Mouse (Mus musculus) E14TG2a.4 (cell line): Measurements from ENCODE around the gene Fgfbp1.

Source experiments
- H3K27me3 ChIP-seq: 2 replicates; pipeline ENCODE4 v1.6.1; 2014; ENCODE audit warnings: low read length, control low read depth; ENCODE audit not compliant: insufficient read depth
- H3K36me3 ChIP-seq: 2 replicates; pipeline ENCODE4 v1.6.1; 2014; ENCODE audit warnings: low read length, control low read depth; ENCODE audit not compliant: insufficient read depth
- H3K4me1 ChIP-seq: replicated peaks from 2 replicates; pipeline ENCODE4 v1.6.1; 2014; ENCODE audit warnings: low read depth, low read length, control low read depth
- H3K4me3 ChIP-seq: replicated peaks from 2 replicates; pipeline ENCODE4 v1.5.1; 2014; ENCODE audit warnings: mild to moderate bottlenecking, low read length
- H3K9me3 ChIP-seq: 2 replicates; pipeline ENCODE4 v1.6.1; 2014; ENCODE audit warnings: low read length, control low read depth
- CTCF ChIP-seq: conservative IDR thresholded peaks from 2 replicates; pipeline ENCODE4 v1.5.1; 2014; ENCODE audit warnings: low read length
- NANOG ChIP-seq: IDR thresholded peaks from 2 replicates; pipeline ENCODE4 v1.6.1; 2014; ENCODE audit warnings: borderline replicate concordance, low read length, mixed read lengths
- POU5F1 ChIP-seq: IDR thresholded peaks from 2 replicates; pipeline ENCODE4 v1.6.1; 2014; ENCODE audit warnings: low read length, borderline replicate concordance

The Fgfbp1 gene

DNA sequence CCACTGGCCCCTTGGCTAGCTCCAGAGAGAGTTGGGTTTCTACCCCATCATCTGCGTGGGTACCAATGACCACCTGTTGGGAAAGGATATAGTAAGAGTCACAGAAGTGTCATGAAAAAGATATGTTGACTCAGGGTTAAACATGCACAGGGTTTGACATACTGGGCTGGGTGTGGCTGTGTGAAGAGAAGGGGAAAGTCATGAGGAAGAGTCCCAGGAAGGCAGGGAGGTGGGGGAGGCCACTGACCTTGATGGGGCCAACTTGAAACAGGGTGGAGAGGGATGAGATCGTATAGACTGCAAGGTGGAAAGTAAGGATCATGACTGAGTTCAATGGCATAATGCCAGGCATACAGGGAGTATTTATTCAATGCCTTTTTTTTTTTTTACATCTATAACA, 1.2 kb downstream of the Fgfbp1 start:
- Histone ChIP-seq H3K27me3 (0 out of 2 replicates have a peak, but pooled peaks cover 3% of the 10 kb centered on the region), H3K9me3 (0 out of 2 replicates have a peak, but pooled peaks cover 5% of the 10 kb centered on the region), H3K4me3 (peak overlapping the region; percentile 64; the same call in 1 of the 2 replicates), H3K36me3 (peaks cover 17% of the 10 kb centered on the region), H3K4me1 (peaks cover 57% of the 10 kb centered on the region)
- TF ChIP-seq CTCF (no peak), POU5F1 (no peak), NANOG (no peak)

DNA sequence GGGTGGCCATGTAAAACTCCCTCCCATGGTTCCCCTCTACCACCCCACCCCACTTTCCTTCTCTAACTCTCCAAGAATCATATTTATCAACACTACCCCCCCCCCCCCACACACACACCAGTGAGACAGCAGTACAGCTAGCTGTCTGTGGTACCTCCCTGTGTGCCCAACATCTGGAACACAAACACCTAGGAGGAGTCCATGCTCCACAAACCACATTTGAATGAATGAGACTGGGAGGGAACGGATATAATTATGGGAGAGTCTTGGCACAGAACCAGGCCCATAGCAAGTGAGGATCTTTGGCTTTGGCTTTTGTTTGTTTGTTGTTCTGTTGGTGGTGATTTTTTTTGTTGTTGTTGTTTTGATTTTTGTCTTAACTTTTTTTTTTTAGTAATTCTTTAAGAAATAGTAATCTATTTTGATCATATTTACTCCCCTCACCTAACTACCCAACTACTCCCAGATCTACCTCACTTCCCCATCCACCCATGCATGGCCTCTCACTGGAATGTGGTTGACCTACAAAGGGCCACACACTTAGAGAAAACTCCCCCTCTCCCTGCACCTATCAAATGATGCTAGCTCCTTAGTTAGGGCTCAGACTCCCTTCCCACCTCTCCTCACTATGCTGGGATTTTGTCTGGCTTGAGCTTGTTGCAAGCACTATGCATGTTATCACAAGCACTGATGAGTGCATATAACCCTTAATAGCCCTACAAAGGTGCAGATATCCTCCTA, 4.6 kb downstream of the Fgfbp1 start:
- Histone ChIP-seq H3K4me3 (no peak overlapping the region), H3K4me1 (peaks cover 30% of the 10 kb centered on the region), H3K27me3 (peaks cover 21% of the 10 kb centered on the region), H3K9me3 (peaks cover 9% of the 10 kb centered on the region; the same call in 1 of the 2 replicates), H3K36me3 (peaks cover 17% of the 10 kb centered on the region)
- TF ChIP-seq NANOG (no peak), POU5F1 (no peak)

DNA sequence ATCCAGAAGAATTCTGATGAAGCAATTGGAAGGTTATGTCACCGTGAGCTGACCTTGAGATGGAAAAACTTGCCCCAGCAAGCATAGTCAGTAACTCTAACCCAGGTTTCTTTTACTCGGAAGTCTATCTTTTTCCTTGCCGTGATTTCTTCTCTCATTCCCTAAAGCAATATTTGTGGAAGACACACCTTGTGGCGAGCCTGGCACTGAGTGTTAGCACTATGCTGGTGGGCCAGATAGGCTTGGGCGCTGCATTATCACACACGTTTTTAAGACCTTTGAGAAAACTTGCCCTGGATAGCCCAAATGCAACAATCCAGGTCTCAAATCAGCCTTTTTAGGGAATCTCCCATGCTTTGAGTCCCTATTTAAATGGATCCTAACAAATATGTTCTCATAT, 7.4 kb downstream of the Fgfbp1 start:
- no peak for TF ChIP-seq POU5F1
- TF ChIP-seq CTCF: no peak
- TF ChIP-seq NANOG: no peak
- H3K9me3 ChIP-seq: peaks cover 34% of the 10 kb centered on the region

DNA sequence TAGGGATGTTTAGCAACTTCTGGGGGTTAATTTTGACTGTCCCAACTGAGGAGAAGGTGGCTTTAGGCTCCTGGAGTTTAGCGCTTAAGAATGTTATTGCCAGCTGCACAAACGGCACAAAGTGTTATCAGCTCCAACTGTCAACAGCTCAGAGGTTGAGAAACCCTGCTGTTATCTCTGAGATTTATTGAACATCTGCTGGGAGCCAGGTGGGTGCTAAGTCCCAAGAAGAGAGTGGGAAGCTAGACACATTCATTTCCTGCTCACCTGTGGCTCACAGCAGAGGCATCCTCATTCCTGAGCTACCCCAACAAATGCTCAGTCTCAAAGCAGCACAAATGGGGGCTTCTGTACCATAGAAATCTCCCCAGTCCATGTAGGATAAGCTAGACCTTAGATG, 10.4 kb downstream of the Fgfbp1 start:
- Histone ChIP-seq H3K27me3 (peaks cover 57% of the 10 kb centered on the region), H3K4me1 (peaks cover 7% of the 10 kb centered on the region), H3K9me3 (peaks cover 34% of the 10 kb centered on the region), H3K36me3 (no peaks in the 10 kb centered on the region), H3K4me3 (no peak overlapping the region)
- TF ChIP-seq POU5F1: no peak
- no peak for TF ChIP-seq CTCF
- TF ChIP-seq NANOG: no peak

More for the DNA sequence above, 7.4 kb downstream of the Fgfbp1 start:
- Histone ChIP-seq H3K4me3 (no peak overlapping the region), H3K36me3 (peaks cover 8% of the 10 kb centered on the region), H3K27me3 (peaks cover 45% of the 10 kb centered on the region), H3K4me1 (peaks cover 3% of the 10 kb centered on the region)

DNA sequence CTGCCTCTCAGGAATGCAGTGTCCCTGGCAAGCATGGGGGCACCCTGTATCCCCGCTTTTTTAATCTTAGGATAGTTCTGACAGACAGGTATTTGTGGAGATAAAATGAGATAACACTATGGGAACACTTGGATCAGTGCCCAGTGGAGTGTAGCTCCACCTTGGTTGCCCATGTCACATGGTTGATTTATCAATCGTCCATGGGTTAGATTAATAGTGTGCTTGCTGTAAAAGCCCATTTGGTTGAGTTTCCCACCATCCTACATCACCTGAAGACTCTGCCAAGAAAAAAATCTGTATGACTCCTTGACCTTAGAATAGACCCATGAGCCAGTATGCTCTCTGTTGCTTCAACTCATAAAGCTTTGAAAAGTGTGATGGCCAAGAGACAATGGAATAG, 11.0 kb downstream of the Fgfbp1 start:
- Histone ChIP-seq H3K27me3 (peaks cover 59% of the 10 kb centered on the region), H3K4me1 (peaks cover 7% of the 10 kb centered on the region), H3K9me3 (peaks cover 31% of the 10 kb centered on the region), H3K4me3 (no peak overlapping the region), H3K36me3 (no peaks in the 10 kb centered on the region)
- no peak for TF ChIP-seq NANOG

DNA sequence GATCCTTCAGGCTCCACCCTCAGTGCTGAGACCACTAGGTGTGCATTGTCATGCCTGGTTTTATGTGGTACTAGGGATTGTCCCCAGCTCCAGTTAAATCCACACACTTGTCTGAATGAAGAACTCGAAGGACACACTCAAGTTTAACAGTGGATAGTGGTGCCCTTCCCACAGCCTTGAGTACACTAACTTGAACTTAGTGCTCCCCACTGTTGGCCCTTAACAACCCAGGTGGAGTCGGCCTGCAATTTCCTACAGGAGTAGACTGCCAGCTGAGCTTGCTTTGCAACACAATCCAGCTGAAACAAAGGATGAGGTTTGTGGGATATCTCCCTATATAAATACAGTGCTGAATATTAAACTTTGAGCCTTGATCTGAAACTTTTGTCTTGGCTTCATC, 12.9 kb downstream of the Fgfbp1 start:
- H3K4me3 ChIP-seq: no peak overlapping the region
- peaks cover 7% of the 10 kb centered on the region for H3K4me1 ChIP-seq
- peaks cover 45% of the 10 kb centered on the region for H3K9me3 ChIP-seq
- H3K27me3 ChIP-seq: peaks cover 64% of the 10 kb centered on the region
- H3K36me3 ChIP-seq: no peaks in the 10 kb centered on the region
- TF ChIP-seq CTCF (no peak), POU5F1 (no peak), NANOG (peak; percentile 60)

DNA sequence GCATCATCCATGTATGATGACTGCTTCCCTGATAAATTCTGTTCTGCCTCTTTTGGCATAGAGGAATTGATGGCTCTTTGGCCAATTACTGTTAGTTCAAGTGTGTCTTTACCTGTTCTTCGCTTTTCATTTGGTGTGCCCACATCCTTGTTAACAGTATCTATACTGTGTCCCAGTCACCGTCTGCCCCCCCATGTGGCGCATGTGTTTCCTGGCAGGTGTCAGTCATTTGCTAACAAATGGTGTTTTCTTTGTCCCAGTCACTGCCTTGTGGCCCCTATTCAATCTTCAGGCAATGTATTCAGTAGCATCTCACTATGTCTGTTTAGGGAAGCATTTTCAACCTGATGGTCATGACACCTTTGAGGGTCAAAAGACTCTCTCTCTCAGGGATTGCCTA, 20.5 kb downstream of the Fgfbp1 start:
- Histone ChIP-seq H3K4me1 (no peaks in the 10 kb centered on the region), H3K9me3 (peaks cover 51% of the 10 kb centered on the region), H3K27me3 (0 out of 2 replicates have a peak, but pooled peaks cover 10% of the 10 kb centered on the region), H3K4me3 (no peak overlapping the region), H3K36me3 (no peaks in the 10 kb centered on the region)
- no peak for TF ChIP-seq POU5F1
- no peak for TF ChIP-seq CTCF
- TF ChIP-seq NANOG: no peak

DNA sequence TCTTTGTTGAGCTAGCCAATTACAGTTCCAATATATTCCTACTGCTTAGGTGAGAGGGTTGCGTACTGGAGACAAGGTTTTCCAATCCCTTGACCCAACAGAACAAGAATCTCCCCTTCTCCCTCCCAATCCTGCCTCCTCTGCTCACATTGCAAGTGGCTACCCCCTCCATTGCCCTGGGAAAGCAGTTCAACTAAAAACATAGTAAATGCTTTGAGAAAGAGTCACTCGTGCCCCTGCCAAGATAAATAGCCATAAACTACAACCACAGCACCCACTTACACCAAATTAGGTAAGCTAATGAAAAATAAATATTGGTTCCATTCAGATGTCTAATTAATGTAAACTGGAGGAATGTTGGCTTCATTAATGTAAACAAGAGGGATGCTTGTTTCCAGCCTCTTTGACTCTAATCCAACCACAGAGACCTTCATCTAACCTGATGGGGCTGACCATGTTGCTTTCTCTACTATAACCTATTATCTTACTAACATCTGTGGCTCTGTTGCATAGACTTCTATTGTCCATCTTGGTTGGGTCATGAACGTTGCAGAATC, 21.6 kb downstream of the Fgfbp1 start:
- Histone ChIP-seq H3K27me3 (0 out of 2 replicates have a peak, but pooled peaks cover 2% of the 10 kb centered on the region), H3K4me3 (no peak overlapping the region), H3K4me1 (no peaks in the 10 kb centered on the region), H3K9me3 (peaks cover 46% of the 10 kb centered on the region), H3K36me3 (no peaks in the 10 kb centered on the region)
- TF ChIP-seq NANOG: no peak
- TF ChIP-seq POU5F1: no peak
- no peak for TF ChIP-seq CTCF
